Mouse (Mus musculus): ENCODE data around the gene Rap2a.

The Rap2a gene

DNA sequence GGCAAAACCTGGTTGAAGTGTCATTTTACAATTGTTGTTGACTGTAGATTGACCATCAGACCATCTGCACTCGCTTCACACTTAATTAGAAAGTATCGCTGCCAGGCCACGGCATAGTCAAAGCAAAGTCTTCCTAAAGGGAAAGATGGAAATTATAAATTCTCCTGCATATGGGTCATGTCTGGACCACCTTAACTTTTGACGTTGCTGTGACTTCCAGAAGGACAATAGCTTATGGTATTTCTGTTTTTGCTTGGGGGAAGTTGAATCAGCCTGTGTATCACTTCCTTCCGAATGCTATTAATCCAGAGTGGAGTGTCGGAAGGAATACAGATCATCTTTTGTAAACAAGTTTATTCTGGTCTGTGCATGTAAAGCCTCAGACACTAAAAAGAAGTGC lies 65.6 kb downstream of the Rap2a start:
- DNase-seq: no peak

DNA sequence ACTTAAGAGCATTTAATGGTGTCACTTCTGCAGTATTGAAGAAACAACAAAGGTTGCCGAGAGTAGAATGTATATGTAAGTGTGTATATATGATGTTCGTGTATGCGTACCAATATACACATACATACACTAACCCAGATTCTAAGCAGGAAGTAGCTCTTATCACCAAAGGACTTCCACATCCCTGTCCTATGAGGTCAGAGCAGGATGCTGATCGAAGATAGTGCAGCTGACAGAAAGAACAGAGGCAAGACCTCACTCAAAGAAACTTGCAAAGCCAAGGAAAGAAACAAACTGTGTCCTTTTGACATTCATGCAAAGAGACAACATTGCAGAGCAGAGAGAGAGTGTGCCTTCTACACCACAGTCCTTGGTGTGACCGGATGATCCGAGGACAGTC lies 66.3 kb downstream of the Rap2a start:
- no peak for DNase-seq

DNA sequence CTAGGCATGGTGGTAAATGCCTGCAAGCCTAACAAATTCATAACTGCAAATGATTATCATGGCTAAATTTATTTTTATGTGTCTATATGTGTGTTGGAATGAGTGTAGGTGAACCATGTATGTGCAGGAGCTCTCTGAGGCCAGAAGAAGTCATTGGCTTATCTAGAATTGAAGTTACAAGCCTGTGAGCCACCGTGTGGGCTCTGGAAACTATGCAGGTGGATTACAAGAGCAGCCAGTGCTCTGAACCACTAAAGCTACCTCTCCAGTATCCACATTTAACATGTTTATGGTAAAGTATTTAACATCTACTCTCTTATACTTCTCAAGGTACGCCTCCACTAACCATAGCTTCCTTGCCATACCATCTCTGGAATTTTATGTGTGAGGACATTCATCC lies 66.7 kb downstream of the Rap2a start:
- DNase-seq: no peak

All from cerebellum, adult 18-20 months (tissue).